Mouse (Mus musculus): Measurements from ENCODE around the gene Chst11. TPM values are rescaled to one million over a fixed set of nuclear protein-coding genes. Genes with fewer than 3 reads are reported as not detected.
A peak's percentile ranks its signal among the peaks of the same experiment; 100 is the strongest.
"Not testable (repeated sequence)": the region's sequence is repeated elsewhere in the genome, so short reads cannot be mapped to it uniquely, and the experiment has no call there.

Chst11 gene
- polyA plus RNA-seq, 1 experiment from 2014 or later, result 0.98 TPM

DNA sequence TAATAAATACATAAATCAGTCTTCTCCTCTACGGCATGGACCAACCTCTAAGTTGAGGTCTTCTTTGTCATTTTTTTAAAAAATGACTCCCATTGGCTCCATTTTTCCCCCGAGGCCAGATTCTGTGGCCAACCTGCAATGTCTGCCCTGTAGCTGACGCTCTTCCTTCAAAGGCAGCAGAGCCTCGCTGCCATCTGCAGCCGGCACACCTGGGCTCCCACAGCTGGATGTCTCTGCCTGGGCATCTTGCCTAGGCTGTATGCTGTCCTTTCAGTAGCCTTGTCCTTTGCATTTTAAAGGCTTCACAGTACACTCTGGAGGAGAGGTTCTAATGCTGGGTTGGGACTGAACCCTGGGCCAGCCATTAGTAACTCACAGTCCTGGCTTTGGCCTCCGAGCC lies 132.6 kb downstream of the Chst11 start:
- ATAC-seq (no peak), DNase-seq (ENCODE audit: low spot score) (no peak)
- Histone ChIP-seq H3K4me2 (replicated peaks; ENCODE audit: low read depth, low read length) (no peak overlapping the region), H3K36me3 (ENCODE audit: insufficient read depth, low read length) (no peaks in the 10 kb centered on the region), H3K9me3 (ENCODE audit: low read length) (no peaks in the 10 kb centered on the region), H3K9ac (replicated peaks; ENCODE audit: low read depth) (no peak overlapping the region), H3K27ac (ENCODE audit: low read length) (no peak overlapping the region), H3K4me1 (ENCODE audit: insufficient read depth, low read depth, low read length) (no peaks in the 10 kb centered on the region), H3K27me3 (replicated peaks; ENCODE audit: insufficient read depth, low read length) (no peaks in the 10 kb centered on the region), H3K4me3 (ENCODE audit: low read depth, low read length) (no peak overlapping the region)
- TF ChIP-seq EP300 (IDR thresholded peaks at IDR 0.05) (no peak), CTCF (IDR thresholded peaks at IDR 0.05) (no peak)
- 89% methylated on average over 6 of the region's 6 CpGs for WGBS

DNA sequence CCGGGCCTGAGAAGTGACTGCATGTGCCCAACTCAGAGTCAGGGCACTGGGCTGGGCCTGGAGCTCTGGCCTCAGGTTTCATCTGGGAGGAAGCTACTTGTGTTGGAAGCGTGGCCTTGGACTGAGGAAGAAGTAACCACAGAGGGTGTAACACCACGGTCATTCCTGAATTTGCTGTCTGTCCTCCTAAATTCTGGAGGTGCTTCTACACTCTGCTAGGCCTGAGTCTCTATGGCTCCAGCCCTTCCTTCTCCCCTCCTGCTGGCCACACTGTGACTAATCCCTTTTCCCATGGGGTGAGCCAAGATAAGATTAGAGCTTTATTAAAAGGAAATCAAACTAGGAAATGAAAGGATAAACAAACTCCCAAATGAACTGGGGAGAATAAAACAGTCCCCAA lies 133.3 kb downstream of the Chst11 start:
- Histone ChIP-seq H3K9ac (replicated peaks; ENCODE audit: low read depth) (no peak overlapping the region), H3K4me1 (ENCODE audit: insufficient read depth, low read depth, low read length) (no peaks in the 10 kb centered on the region), H3K27ac (ENCODE audit: low read length) (no peak overlapping the region), H3K9me3 (ENCODE audit: low read length) (no peaks in the 10 kb centered on the region), H3K36me3 (ENCODE audit: insufficient read depth, low read length) (no peaks in the 10 kb centered on the region), H3K4me3 (ENCODE audit: low read depth, low read length) (no peak overlapping the region), H3K27me3 (replicated peaks; ENCODE audit: insufficient read depth, low read length) (no peaks in the 10 kb centered on the region), H3K4me2 (replicated peaks; ENCODE audit: low read depth, low read length) (no peak overlapping the region)
- ATAC-seq (no peak), DNase-seq (ENCODE audit: low spot score) (no peak)
- TF ChIP-seq EP300 (IDR thresholded peaks at IDR 0.05) (0 out of 2 replicates have a peak, but pooled peaks have one; percentile 12), CTCF (IDR thresholded peaks at IDR 0.05) (no peak; the same call in 1 of the 2 replicates)
- 50% methylated on average over 3 of the region's 3 CpGs for WGBS

DNA sequence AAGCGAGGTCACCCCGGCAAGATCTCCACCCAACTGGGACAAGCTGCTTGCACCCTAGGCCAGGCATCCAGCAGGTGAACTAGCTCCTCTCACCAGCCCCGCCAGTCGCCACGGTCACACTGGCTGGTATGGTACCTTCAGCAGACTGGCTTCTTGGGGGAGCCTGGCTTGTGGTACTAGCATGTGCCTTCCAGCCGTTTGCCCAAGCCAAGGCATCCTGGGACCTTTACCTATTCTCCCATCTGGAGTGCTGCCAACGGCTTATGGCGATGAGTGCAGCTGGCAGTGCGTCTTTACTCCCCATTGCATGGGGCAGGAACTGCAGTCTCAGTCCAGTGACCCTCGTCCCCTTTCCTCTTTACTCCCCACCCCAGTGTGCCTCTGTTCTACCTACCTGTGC lies 133.7 kb downstream of the Chst11 start:
- H3K27ac ChIP-seq (ENCODE audit: low read length), result no peak overlapping the region
- no peaks in the 10 kb centered on the region for H3K4me1 ChIP-seq (ENCODE audit: insufficient read depth, low read depth, low read length)
- H3K27me3 ChIP-seq (replicated peaks; ENCODE audit: insufficient read depth, low read length), result no peaks in the 10 kb centered on the region
- no peak for TF ChIP-seq EP300 (IDR thresholded peaks at IDR 0.05)
- no peak for TF ChIP-seq CTCF (IDR thresholded peaks at IDR 0.05)
- no peak overlapping the region for H3K4me3 ChIP-seq (ENCODE audit: low read depth, low read length)
- H3K36me3 ChIP-seq (ENCODE audit: insufficient read depth, low read length), result no peaks in the 10 kb centered on the region
- no peaks in the 10 kb centered on the region for H3K9me3 ChIP-seq (ENCODE audit: low read length)
- no peak for DNase-seq (ENCODE audit: low spot score)
- H3K4me2 ChIP-seq (replicated peaks; ENCODE audit: low read depth, low read length), result no peak overlapping the region
- 58% methylated on average over 10 of the region's 10 CpGs for WGBS
- no peak for ATAC-seq
- no peak overlapping the region for H3K9ac ChIP-seq (replicated peaks; ENCODE audit: low read depth)

DNA sequence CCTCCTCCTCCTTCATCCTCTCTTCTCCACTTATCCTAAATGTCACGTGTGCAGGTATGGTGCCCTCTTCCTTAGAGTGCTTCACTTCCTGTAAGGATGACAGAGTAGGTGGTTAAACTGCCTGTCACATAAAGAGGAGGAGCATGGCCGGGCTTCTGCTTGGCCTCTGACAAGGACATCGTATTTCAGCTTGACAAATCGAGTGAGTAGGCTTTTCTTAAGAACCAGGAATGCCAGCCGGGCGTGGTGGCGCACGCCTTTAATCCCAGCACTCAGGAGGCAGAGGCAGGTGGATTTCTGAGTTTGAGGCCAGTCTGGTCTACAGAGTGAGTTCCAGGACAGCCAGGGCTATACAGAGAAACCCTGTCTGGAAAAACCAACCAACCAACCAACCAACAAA lies 134.2 kb downstream of the Chst11 start:
- not testable (repeated sequence) for H3K9me3 ChIP-seq (ENCODE audit: low read length); H3K36me3 ChIP-seq (ENCODE audit: insufficient read depth, low read length); H3K4me3 ChIP-seq (ENCODE audit: low read depth, low read length); DNase-seq (ENCODE audit: low spot score); H3K27ac ChIP-seq (ENCODE audit: low read length); H3K4me1 ChIP-seq (ENCODE audit: insufficient read depth, low read depth, low read length); H3K4me2 ChIP-seq (replicated peaks; ENCODE audit: low read depth, low read length); ATAC-seq; H3K27me3 ChIP-seq (replicated peaks; ENCODE audit: insufficient read depth, low read length); H3K9ac ChIP-seq (replicated peaks; ENCODE audit: low read depth)
- 71% methylated on average over 8 of the region's 8 CpGs for WGBS

DNA sequence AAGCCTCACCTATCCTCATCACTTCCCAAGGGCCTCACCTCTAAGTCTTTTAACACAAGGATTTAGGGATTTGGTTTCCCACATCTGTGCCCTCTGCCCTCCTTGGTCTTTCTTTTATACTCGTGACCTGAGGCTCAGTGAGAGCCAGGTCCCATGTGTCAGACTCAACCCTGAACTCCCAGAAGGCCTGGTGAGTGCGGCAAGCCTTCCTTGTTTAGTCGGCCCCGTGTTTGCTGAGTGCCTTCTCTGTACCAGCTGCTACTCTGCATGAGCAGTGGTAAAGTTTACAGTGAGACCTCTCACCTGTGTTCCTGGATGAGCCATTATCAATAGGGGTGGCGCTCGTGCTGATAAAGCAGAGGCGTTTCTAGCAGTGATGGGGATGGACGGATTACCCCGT lies 134.6 kb downstream of the Chst11 start:
- no peaks in the 10 kb centered on the region for H3K4me1 ChIP-seq (ENCODE audit: insufficient read depth, low read depth, low read length)
- ATAC-seq (no peak), DNase-seq (ENCODE audit: low spot score) (no peak)
- H3K36me3 ChIP-seq (ENCODE audit: insufficient read depth, low read length), result no peaks in the 10 kb centered on the region
- no peak overlapping the region for H3K4me2 ChIP-seq (replicated peaks; ENCODE audit: low read depth, low read length)
- H3K9me3 ChIP-seq (ENCODE audit: low read length), result no peaks in the 10 kb centered on the region
- WGBS, result 51% methylated on average over 9 of the region's 9 CpGs
- H3K27me3 ChIP-seq (replicated peaks; ENCODE audit: insufficient read depth, low read length), result no peaks in the 10 kb centered on the region
- no peak overlapping the region for H3K27ac ChIP-seq (ENCODE audit: low read length)
- no peak overlapping the region for H3K9ac ChIP-seq (replicated peaks; ENCODE audit: low read depth)
- H3K4me3 ChIP-seq (ENCODE audit: low read depth, low read length), result no peak overlapping the region
- TF ChIP-seq EP300 (IDR thresholded peaks at IDR 0.05), result no peak
- no peak for TF ChIP-seq CTCF (IDR thresholded peaks at IDR 0.05)

DNA sequence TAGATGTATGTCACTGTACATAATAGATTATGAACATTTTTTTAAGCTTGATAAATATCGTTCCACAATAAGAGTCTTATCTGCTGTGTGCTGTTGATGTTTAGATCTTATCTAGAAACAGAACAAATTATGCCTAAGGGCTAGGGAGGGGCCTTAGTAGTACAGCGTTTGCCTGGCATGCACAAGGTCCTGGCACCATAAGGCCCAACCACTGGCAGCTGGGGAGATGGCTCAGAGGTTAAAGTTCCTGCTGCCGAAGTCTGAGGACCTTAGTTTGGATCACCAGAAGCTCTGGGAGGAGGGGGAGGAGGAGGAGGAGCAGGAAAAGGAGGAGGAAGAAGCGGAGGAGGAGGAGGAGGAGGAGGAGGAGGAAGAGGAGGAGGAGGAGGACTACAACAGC lies 135.6 kb downstream of the Chst11 start:
- 29% methylated on average over 4 of the region's 4 CpGs for WGBS

DNA sequence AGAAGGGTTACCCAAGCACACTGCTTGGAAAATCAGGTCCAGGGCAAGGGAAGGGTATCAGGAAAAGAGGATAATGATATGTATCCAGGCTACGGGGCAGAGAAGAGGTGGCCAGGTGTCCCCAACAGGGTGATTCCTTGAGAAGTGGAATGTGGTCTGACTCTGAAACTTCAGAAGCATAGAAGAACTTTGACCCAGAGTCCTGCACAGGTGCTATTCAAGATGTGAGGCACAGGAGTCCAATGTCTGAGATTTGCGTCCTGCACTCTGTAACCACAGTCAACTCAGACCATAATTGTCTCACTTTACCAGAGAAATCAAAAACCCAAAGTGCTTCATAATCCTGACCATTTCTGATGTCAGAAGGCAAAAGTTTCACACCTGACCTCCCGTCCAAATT lies 139.3 kb downstream of the Chst11 start:
- Histone ChIP-seq H3K27ac (ENCODE audit: low read length) (no peak overlapping the region), H3K9ac (replicated peaks; ENCODE audit: low read depth) (no peak overlapping the region), H3K4me2 (replicated peaks; ENCODE audit: low read depth, low read length) (no peak overlapping the region), H3K9me3 (ENCODE audit: low read length) (no peaks in the 10 kb centered on the region), H3K4me1 (ENCODE audit: insufficient read depth, low read depth, low read length) (no peaks in the 10 kb centered on the region), H3K27me3 (replicated peaks; ENCODE audit: insufficient read depth, low read length) (no peaks in the 10 kb centered on the region), H3K4me3 (ENCODE audit: low read depth, low read length) (no peak overlapping the region), H3K36me3 (ENCODE audit: insufficient read depth, low read length) (no peaks in the 10 kb centered on the region)
- TF ChIP-seq EP300 (IDR thresholded peaks at IDR 0.05), result no peak
- no peak for TF ChIP-seq CTCF (IDR thresholded peaks at IDR 0.05)
- 78% methylated on average over 3 of the region's 3 CpGs for WGBS
- ATAC-seq (no peak), DNase-seq (ENCODE audit: low spot score) (no peak)

More for the DNA sequence above, 135.6 kb downstream of the Chst11 start:
- ATAC-seq (no peak), DNase-seq (ENCODE audit: low spot score) (no peak)
- TF ChIP-seq CTCF (IDR thresholded peaks at IDR 0.05), result no peak
- TF ChIP-seq EP300 (IDR thresholded peaks at IDR 0.05), result no peak
- H3K4me1 ChIP-seq (ENCODE audit: insufficient read depth, low read depth, low read length), result no peaks in the 10 kb centered on the region
- no peaks in the 10 kb centered on the region for H3K9me3 ChIP-seq (ENCODE audit: low read length)
- no peaks in the 10 kb centered on the region for H3K27me3 ChIP-seq (replicated peaks; ENCODE audit: insufficient read depth, low read length)
- no peak overlapping the region for H3K4me3 ChIP-seq (ENCODE audit: low read depth, low read length)
- no peak overlapping the region for H3K4me2 ChIP-seq (replicated peaks; ENCODE audit: low read depth, low read length)
- H3K36me3 ChIP-seq (ENCODE audit: insufficient read depth, low read length), result no peaks in the 10 kb centered on the region
- H3K27ac ChIP-seq (ENCODE audit: low read length), result no peak overlapping the region
- H3K9ac ChIP-seq (replicated peaks; ENCODE audit: low read depth), result no peak overlapping the region

Measured in lung, postnatal 0 days (tissue).